14 mouse cellular contexts compared by ENCODE assay signal in genomic region chr5:92692206-92693007, GRCm38 (mm10). TPM values are rescaled to one million over a fixed set of nuclear protein-coding genes. Genes with fewer than 3 reads are reported as not detected.
DNase-seq lines count a peak whose midpoint lies in the region; ATAC-seq and TF ChIP-seq lines count a peak whose summit lies in the region.
"Had no signal": no experiment of that assay in that cellular context is flagged by ENCODE, and none has a peak within 500 bp of the region (broad histone marks: within the 10 kb centered on the region; RNA-seq: fewer than 3 reads in every experiment).

No protein-coding gene starts in this region.

- WGBS in forebrain, embryonic 13.5 days: 78% methylated on average over 16 of the region's 16 CpGs
- 73% methylated on average over 16 of the region's 16 CpGs for WGBS in forebrain, embryonic 15.5 days
- 48% methylated on average over 16 of the region's 16 CpGs for WGBS in kidney, postnatal 0 days

- peaks cover 5% of the 10 kb centered on the region; the same call in 1 of the 2 replicates for H3K9me3 ChIP-seq in forebrain, embryonic 13.5 days (replicated peaks)
- H3K9me3 ChIP-seq in forebrain, embryonic 15.5 days: no peaks in the 10 kb centered on the region
- no peaks in the 10 kb centered on the region for H3K9me3 ChIP-seq in kidney, postnatal 0 days (replicated peaks; ENCODE audit: low read length)
- H3K9me3 ChIP-seq: neural tube, embryonic 12.5 days had no signal

- no peaks in the 10 kb centered on the region for H3K36me3 ChIP-seq in forebrain, embryonic 13.5 days (ENCODE audit: poor library complexity, severe bottlenecking)
- H3K36me3 ChIP-seq in forebrain, embryonic 15.5 days: no peaks in the 10 kb centered on the region
- no peaks in the 10 kb centered on the region for H3K36me3 ChIP-seq in kidney, postnatal 0 days (ENCODE audit: insufficient read depth, low read length)
- H3K36me3 ChIP-seq: neural tube, embryonic 12.5 days had no signal

- TF ChIP-seq CTCF in kidney, postnatal 0 days (IDR thresholded peaks at IDR 0.05; ENCODE audit: low read depth): no peak

- no peaks in the 10 kb centered on the region for H3K27me3 ChIP-seq in forebrain, embryonic 13.5 days
- H3K27me3 ChIP-seq in forebrain, embryonic 15.5 days: no peaks in the 10 kb centered on the region
- no peaks in the 10 kb centered on the region for H3K27me3 ChIP-seq in kidney, postnatal 0 days (ENCODE audit: insufficient read depth, low read length)
- H3K27me3 ChIP-seq: neural tube, embryonic 12.5 days had no signal

- ATAC-seq in forebrain, embryonic 13.5 days: peak; percentile 65; the same call in 1 of the 2 replicates
- no peak; the same call in 1 of the 2 replicates for ATAC-seq in forebrain, embryonic 15.5 days (replicated peaks)
- no peak for ATAC-seq in kidney, postnatal 0 days (replicated peaks; ENCODE audit: low FRiP score, low read depth)

- H3K27ac ChIP-seq in forebrain, embryonic 13.5 days: no peak overlapping the region
- H3K27ac ChIP-seq in forebrain, embryonic 15.5 days (replicated peaks): no peak overlapping the region
- no peak overlapping the region for H3K27ac ChIP-seq in kidney, postnatal 0 days
- H3K27ac ChIP-seq: heart, adult 2 months; layer of hippocampus, adult 2 months; neural tube, embryonic 12.5 days had no signal

- no peak overlapping the region for H3K4me2 ChIP-seq in forebrain, embryonic 13.5 days
- no peak overlapping the region for H3K4me2 ChIP-seq in forebrain, embryonic 15.5 days (replicated peaks)
- H3K4me2 ChIP-seq in kidney, postnatal 0 days (ENCODE audit: low read length): no peak overlapping the region
- H3K4me2 ChIP-seq: liver, embryonic 11.5 days; neural tube, embryonic 12.5 days had no signal

- no peak overlapping the region for H3K4me3 ChIP-seq in forebrain, embryonic 13.5 days
- no peak overlapping the region for H3K4me3 ChIP-seq in forebrain, embryonic 15.5 days
- H3K4me3 ChIP-seq in kidney, postnatal 0 days (replicated peaks; ENCODE audit: low read depth, low read length): no peak overlapping the region
- H3K4me3 ChIP-seq: heart, adult 2 months; layer of hippocampus, adult 2 months; neural tube, embryonic 12.5 days had no signal

- peaks cover 13% of the 10 kb centered on the region; the same call in 1 of the 2 replicates for H3K4me1 ChIP-seq in forebrain, embryonic 13.5 days
- H3K4me1 ChIP-seq in forebrain, embryonic 15.5 days: peaks cover 10% of the 10 kb centered on the region
- no peaks in the 10 kb centered on the region for H3K4me1 ChIP-seq in kidney, postnatal 0 days (replicated peaks; ENCODE audit: insufficient read depth, low read length)
- H3K4me1 ChIP-seq: neural tube, embryonic 12.5 days had no signal

- peak; percentile 70 for DNase-seq in kidney, postnatal 0 days (ENCODE audit: low spot score)
- no peak for DNase-seq in kidney, adult 9 months
- DNase-seq in kidney, postnatal 14 days: peak; percentile 68
- DNase-seq in lung, postnatal 4 days: peak; percentile 53 to 81
- no peak for DNase-seq in cerebellum, postnatal 14 days
- no peak for DNase-seq in spleen, postnatal 36 days (ENCODE audit: low spot score in 2 of 2)
- DNase-seq: cerebellum, adult 11 months; right cerebral cortex, adult 18-20 months had no signal

- no peak overlapping the region for H3K9ac ChIP-seq in forebrain, embryonic 13.5 days
- no peak overlapping the region for H3K9ac ChIP-seq in forebrain, embryonic 15.5 days (replicated peaks)
- no peak overlapping the region for H3K9ac ChIP-seq in kidney, postnatal 0 days (ENCODE audit: low read depth, low read length)
- H3K9ac ChIP-seq: neural tube, embryonic 12.5 days had no signal

RNA-seq across cellular contexts. Expression of gene Shroom3, which starts 9.2 kb away (rescaled TPM):
- polyA plus RNA-seq in forebrain, embryonic 13.5 days (2015; fragmentation: Nextera tagmentation; extraction: Ambion mirVana): 3.6 and 3.7 TPM in 2 replicates
- polyA plus RNA-seq in forebrain, embryonic 15.5 days (2015; fragmentation: Nextera tagmentation; extraction: Ambion mirVana): 2.4 and 2.9 TPM in 2 replicates
- 5.5 and 6.7 TPM in 2 replicates for polyA plus RNA-seq in kidney, postnatal 0 days (2015; fragmentation: Nextera tagmentation; extraction: Ambion mirVana)

RNA-seq across cellular contexts. Expression of gene Ccdc158, which starts 17.3 kb away (rescaled TPM):
- polyA plus RNA-seq in forebrain, embryonic 13.5 days (2015; fragmentation: Nextera tagmentation; extraction: Ambion mirVana): 0.47 and 0.99 TPM in 2 replicates
- 0.45 and 0.75 TPM in 2 replicates for polyA plus RNA-seq in forebrain, embryonic 15.5 days (2015; fragmentation: Nextera tagmentation; extraction: Ambion mirVana)
- polyA plus RNA-seq in kidney, postnatal 0 days (2015; fragmentation: Nextera tagmentation; extraction: Ambion mirVana): 1.1 TPM in 2 replicates
- polyA plus RNA-seq: heart, adult 2 months had no signal

Comparison
In these comparisons a context has a peak if more than half of its experiments do, and no peak if none do; other contexts are left out.
1. DNase-seq: peak in kidney, postnatal 0 days (single experiment), kidney, postnatal 14 days (single experiment) and lung, postnatal 4 days (2 of 2); none in kidney, adult 9 months (single experiment), cerebellum, postnatal 14 days (0 of 2) and spleen, postnatal 36 days (0 of 2).